Mouse (Mus musculus): ENCODE data around the gene Nt5c3. TPM values are rescaled to one million over a fixed set of nuclear protein-coding genes. Genes with fewer than 3 reads are reported as not detected.

The Nt5c3 gene
- total RNA-seq, 2 experiments from 2014 or later = 38.2 to 38.6 TPM

- no peak for DNase-seq (ENCODE audit: low spot score in 2 of 2)
These were observed 86.1 kb downstream of the Nt5c3 start for GRCm38 (mm10) chr6:56837621-56838020.

GRCm38 (mm10) chr6:56837166-56837565, 86.6 kb downstream of the Nt5c3 start:
- DNase-seq (ENCODE audit: low spot score in 2 of 2) = no peak

- no peak for DNase-seq (ENCODE audit: low spot score in 2 of 2)
These were observed 88.2 kb downstream of the Nt5c3 start for GRCm38 (mm10) chr6:56835532-56835931.

DNA sequence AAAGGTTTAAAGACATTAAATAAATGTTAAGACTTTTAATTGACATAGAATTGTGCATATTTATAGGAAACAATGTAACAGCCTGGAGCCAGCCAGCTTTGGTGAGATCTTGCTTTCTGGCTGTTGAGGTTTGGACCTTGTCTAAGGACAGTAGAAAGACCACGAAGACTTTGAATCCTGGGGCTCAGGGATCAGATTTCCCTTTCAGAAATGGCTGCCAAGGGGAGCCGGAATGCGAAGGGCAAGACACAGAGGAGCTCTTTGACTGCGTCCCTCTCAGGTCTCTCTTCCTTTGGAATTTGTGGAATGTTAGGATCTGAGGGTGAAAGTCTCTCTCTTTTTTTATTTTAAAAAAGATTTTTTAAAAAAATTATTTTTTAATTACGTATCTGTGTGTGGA, 89.0 kb downstream of the Nt5c3 start:
- no peak for DNase-seq (ENCODE audit: low spot score in 2 of 2)

DNA sequence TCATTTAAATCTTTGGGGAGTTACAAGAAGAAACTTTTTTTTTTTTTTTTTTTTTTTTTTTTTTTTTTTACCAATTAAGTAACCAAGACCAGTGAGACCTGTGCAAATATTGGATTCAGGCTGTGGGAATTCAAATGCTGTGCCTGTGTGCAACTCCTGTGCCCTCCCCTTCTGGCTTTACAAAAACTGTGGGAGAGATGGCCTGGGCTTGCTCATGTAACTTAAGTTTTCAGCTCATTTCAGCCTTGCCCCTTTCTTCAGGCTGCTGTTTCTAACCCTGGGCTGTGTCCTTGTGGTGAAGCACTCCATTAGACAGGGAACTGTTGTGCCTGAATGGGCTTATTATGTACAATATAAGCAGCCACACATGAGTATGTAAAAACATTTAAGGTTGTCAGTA, 90.9 kb downstream of the Nt5c3 start:
- no peak for DNase-seq (ENCODE audit: low spot score in 2 of 2)

GRCm38 (mm10) chr6:56832407-56832796, 91.3 kb downstream of the Nt5c3 start:
- no peak for DNase-seq (ENCODE audit: low spot score in 2 of 2)

Other genes with a start within 250 kb of the Nt5c3 start
- gene Lsm5, start 219.2 kb downstream of the Nt5c3 start, total RNA-seq (2021) = 10 to 100 TPM; 14.2 to 20.1 TPM
- 10 to 100 TPM; 41.1 to 43.0 TPM for gene Avl9, start 209.0 kb downstream of the Nt5c3 start, total RNA-seq (2021)
- gene Kbtbd2, start 126.1 kb downstream of the Nt5c3 start, total RNA-seq (2021) = 10 to 100 TPM; 52.9 to 55.2 TPM
- gene Fkbp9, start 91.9 kb downstream of the Nt5c3 start, total RNA-seq (2021) = 10 to 100 TPM; 30.2 to 30.5 TPM
- under 1 TPM; 0.20 to 0.43 TPM for gene Vmn1r4, start 83 bp upstream of the Nt5c3 start, total RNA-seq (2021)
- gene Vmn1r5, start 46.3 kb upstream of the Nt5c3 start, total RNA-seq (2021) = not detected
- not detected for gene Vmn1r6, start 73.3 kb upstream of the Nt5c3 start, total RNA-seq (2021)
- not detected for gene Vmn1r7, start 101.4 kb upstream of the Nt5c3 start, total RNA-seq (2021)
- gene Vmn1r8, start 108.4 kb upstream of the Nt5c3 start, total RNA-seq (2021) = not detected
- not detected for gene Vmn1r9, start 142.9 kb upstream of the Nt5c3 start, total RNA-seq (2021)
- not detected for gene Vmn1r10, start 185.5 kb upstream of the Nt5c3 start, total RNA-seq (2021)
- not detected for gene Vmn1r11, start 209.5 kb upstream of the Nt5c3 start, total RNA-seq (2021)
- gene Vmn1r12, start 233.0 kb upstream of the Nt5c3 start, total RNA-seq (2021) = not detected

Data from layer of hippocampus, adult 18-20 months (tissue).